Mouse (Mus musculus): Measurements from ENCODE around the gene Kcnd3.

DNA sequence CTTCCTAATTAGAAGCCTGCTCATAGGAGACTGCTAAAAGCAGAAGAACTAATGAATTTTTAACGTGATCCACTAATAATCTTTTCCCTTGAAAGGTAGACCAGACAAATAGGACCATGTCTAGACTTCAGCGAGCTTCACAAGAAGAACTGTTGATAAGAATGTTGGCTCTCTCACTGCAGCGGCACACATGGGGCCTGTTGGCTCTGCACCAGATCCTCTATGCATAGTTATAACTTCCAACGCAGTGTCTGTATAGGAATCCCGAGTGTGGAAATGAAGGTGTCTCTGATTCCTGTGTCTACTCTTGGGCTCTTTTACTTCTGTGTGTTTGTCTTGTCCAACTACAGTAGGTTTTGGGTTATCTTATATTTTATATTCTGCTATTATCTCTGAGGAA, 150.8 kb downstream of the Kcnd3 start:
- TF ChIP-seq CTCF (IDR thresholded peaks at IDR 0.05; ENCODE audit: low read depth, low read length), result no peak
- no peak for TF ChIP-seq GATA1 (IDR thresholded peaks at IDR 0.05; ENCODE audit: borderline replicate concordance, low read length)
- TF ChIP-seq POLR2AphosphoS5 (IDR thresholded peaks at IDR 0.05; ENCODE audit: insufficient replicate concordance, low read depth, low read length), result no peak
- TF ChIP-seq TAL1 (conservative IDR thresholded peaks at IDR 0.05; ENCODE audit: low read depth, low read length), result no peak
